Mouse (Mus musculus) cerebral cortex, adult 2 months (tissue): ENCODE results near the gene Pde4dip.

Source experiments
- WGBS: fragments of 180-500 bp; shearing (Covaris S2); methylation state at CpG from one replicate; pipeline ENCODE4 v1.1.7; 2018; 5-methylcytosine and 5-hydroxymethylcytosine counted together

The Pde4dip gene

DNA sequence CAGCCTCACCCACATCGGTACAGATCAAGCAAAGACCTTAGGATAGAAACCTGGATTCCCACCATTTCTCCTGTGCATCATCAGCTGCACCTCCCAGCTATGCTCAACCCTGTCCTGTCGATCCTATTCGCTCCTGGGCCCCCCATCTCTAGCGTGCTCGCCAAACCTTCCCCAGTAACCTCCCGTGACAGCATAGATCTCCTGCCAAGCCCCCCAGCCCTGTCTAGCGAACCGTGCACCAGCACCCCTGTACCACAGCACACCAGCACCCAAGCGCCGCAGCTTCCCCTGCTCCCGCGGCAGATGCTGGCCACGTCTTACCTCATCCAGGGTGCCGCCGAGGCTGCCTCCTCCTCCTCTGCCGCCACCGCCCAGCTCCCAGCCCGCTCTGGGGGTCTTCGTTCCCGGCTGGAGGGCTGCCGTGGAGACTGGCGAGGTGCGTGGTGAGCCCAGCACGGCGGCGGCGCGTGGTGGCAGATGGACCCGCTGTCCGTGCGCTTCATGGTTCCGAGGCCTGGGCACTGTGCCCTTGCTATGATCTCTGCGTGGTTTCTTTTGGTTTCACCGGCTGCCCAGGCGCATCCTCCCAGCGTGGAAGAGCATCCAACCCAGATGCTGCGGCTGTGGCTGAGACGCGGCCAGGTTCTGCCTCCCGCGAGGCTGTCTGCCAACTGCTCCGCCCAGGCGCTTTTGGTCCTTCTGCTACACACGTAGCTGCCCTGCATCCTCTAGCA lies at the start of gene Pde4dip:
Gene Pde4dip, minus strand, starts transcription at position 540 of the 734 bp plus-strand sequence.
- WGBS: 2% methylated on average over 44 of the region's 44 CpGs

DNA sequence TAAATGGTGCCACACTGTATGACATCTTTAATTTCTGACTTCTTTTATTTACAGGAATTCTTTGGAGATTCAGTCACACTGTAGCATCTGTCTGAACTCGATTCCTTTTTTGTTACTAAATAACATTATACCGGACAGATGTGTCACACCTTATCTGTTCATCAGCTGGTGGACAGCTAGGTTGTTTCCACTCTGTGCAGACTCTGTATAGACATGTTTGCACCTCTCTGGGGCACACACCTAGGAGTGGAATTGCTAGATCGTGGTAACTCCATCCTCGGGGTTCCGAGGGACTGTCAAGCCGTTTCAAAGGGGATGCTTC lies 49.4 kb upstream of the Pde4dip start:
- WGBS: 87% methylated on average over 6 of the region's 6 CpGs

DNA sequence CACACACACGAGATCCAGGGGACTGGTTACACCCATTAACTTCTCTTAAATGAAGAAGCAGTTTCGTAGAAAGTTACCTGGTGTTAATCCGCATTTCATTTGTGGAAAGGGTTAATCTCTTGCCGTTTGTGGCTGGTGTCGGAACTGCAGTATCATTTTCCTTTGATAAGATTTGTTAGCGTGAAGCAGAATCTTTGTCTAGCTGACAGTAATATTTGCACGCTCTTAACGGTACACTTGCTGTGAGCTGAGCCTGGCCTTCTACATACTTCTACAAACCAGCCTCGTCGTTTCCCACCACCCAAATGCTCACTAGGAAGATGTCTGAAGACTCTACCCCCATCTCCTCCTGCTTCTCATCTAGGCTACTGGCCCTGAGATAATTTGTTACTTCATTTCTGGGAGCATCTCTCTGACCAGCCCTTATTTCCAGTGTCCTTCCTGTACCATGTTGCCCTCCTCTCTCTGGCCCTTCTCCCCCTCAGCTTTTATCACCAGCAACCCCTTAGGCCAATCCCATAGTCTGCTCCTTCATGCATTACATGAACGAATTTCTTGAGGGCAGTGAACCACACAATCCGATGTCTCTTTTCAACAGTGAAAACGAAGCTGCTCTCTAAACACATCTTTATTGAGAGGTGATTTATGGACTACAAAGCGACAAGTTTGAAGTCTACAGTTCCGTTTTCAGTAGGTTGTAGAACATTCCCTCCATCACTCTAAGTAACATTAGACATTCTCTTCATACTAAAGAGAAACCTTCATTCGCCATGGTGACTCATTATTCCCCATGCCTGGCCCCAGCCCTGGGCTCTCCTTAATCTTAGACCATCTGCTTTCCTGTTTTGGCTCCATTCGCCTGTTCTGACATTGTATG lies 48.8 kb upstream of the Pde4dip start:
- WGBS: 69% methylated on average over 17 of the region's 17 CpGs

DNA sequence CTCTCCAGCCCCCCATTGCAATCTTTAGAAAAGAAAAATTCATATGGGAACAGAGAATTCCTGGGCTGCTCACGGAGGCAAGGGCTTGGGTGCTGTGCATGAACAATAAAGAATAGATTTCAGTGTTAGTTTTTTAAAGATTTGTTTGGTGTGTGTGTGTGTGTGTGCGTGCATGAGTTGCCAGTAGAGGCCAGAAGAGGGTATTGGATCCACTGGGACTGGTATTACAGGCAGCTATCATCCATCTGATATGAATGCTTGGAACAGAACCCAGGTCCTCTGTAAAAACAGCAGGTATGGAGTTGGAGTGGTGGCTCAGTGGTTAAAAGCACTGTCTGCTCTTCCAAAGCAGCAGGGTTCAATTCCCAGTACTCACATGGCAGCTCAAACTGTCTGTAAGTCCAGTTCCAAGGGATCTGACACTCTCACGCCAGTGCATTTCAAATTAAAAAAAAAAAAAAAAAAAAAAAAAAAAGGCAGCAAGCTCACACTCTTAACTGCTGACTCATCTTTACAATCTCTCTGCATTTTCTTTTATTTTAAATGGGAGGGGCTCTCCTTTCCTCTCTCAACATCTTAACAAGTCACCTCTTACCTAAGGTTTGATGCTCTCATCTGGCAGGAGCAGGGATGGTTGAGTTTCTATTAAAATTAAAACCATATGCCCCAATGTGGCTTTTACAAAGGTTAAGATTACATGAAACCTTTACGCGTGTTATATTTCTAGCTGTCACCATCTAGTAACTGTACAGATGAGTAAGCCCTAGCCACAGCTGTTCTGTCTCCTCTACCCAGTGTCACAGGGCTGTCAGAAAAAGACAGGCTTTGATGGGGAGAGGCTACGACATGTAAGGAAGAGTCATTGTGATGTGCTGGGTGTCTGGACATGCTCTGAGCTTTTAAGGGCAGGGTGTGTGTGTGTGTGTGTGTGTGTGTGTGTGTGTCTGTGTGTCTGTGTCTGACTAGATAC lies 46.1 kb upstream of the Pde4dip start:
- WGBS: 89% methylated on average over 6 of the region's 6 CpGs

DNA sequence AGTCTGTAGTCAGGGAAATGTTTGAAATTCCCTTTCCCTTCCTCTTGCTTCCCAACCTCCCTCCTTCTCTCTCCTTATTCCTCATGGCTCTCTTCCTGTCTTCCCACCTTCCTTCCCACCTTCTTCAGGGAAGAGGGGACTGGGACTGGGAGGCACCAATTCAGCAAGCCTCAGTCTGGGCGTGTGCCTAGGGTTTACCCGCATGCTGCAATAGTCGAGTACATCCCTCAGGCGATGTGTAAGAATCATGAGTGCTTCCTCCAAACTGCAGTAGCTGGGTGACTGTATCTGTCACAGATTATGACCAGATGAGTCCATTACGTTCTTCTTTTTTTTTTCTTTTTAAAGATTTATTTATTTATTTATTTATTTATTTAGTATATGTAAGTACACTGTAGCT lies 45.3 kb upstream of the Pde4dip start:
- WGBS: 87% methylated on average over 5 of the region's 5 CpGs

DNA sequence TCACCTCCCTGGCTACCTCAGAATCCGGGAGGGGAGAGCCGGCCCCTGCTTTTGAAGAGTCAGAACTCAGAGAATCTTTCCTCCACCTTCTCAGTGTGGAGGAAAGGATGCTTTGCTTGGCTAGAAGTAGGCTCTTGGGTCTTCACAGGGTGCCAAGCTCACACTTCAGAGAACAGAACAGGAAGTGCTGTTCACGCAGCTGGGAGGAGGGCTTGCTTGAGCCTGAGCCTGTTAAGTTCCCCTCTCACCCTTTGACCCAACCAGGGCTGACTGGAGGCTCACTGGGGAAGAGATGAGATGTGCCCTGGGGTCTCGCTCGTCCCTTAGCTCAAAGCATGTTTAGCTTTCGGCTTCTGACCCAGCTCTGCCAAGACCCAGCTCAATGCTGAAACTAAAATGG lies 44.7 kb upstream of the Pde4dip start:
- 76% methylated on average over 6 of the region's 6 CpGs for WGBS

DNA sequence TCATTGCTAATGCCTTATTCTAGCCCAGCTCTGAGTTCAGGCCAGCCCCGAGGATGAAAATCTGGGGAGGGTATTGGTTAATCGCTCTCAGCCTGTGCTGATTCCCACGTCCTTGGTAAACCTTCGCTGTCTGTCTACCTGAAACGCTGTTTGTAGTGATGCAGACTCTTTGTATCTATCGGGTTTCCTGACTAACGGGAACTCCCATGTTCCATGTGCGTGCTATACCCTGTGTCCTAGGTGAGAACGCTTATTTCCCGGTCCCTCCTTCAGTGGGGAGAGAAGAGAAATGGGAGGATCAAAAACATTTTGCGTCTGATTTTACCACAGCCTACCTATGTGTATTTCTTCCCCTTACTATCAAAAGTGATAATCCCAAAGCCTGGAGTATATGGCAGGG lies 44.3 kb upstream of the Pde4dip start:
- WGBS: 70% methylated on average over 11 of the region's 11 CpGs

DNA sequence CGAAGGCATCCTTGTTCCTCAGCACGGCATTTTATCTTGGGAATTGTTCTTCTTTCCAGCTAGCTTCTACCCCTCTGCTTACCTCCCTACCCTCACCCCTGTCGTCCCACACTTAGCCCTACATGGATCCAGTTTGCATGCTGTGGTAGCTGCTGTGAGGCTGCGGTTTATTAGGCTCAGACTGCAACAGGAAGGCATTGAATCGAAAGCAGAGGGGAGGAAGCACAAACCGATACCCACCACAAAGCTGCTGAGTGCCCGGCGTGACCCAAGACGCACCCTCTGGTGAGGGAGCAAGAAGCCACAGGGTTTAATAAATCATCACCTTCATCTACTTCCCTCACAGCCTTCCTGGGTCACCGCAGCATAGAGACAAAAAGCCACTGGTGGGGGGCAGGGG lies 43.6 kb upstream of the Pde4dip start:
- WGBS: 53% methylated on average over 10 of the region's 10 CpGs

DNA sequence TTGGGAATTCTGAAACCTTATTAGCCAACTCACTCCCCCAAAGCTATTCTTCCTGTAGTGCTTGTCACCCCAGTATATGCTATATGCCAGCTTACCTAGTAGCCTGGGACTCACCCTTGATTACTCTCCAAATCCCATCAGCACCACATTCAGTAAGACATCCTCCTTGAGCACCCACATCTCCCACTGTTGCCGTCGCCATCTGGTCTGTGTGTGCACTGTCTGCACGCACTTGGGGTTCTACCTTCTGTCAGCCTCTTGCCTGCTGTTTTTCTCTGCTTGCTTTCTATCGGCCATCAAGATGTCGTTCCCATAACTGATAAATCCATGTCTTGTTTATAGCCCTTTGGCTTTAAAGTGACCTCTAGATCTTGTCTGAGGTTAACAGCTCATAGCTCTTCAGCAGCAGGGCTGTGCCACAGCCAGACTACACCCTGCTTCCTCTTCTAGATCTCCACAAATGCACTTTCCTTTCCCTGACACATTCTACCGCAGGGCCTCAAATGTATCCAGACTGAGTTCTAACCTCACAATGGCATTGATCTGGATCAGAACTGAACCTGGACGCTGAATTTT lies 42.9 kb upstream of the Pde4dip start:
- 47% methylated on average over 7 of the region's 7 CpGs for WGBS

DNA sequence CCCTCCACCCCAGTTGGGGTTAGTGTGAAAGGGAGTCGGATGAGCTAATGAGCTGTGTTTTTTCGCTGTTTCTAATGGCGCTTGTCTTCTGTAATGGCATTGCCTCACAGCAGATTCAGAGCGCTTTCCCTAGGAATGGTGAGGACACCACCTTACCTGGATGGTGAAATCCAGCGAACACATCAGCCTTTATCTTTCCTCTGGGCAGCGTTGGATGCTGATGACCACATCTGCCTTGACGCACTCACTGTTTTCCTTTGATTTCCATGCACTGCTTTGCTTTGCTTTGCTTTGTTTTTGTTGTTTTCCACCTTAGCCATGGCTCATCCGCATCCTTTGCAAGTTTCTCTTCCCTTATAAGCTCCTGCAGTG lies 42.3 kb upstream of the Pde4dip start:
- WGBS: 80% methylated on average over 8 of the region's 8 CpGs

DNA sequence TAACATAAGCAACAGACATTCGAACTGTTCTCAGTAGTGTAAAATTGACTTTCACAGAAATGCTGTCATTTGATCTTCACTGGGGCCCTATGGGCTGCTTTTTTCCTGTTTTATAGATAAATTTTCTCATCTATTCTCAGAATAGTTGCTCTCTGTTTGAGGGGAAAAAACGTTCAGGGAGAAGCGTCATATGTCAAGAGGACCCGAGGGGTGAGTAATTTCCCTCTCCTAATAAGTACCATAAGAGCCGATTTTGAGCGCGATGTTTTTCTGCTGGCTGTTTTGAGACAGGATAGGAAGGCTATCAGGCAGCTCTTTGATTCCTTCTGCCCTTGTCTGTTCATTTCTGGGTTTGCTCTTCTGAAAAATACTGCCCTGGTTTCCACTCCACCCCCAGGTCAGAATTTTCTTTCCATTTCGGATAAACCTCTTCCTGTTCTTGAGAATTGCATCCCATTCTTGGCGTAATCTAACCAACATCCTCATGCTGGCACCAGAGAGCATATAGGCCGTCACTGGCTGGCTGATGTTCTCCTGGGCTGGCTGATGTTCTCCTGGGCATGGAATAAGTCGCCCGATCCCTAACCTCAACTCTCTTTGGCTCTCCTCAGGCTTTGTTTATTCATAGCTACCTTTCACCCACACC lies 41.8 kb upstream of the Pde4dip start:
- 78% methylated on average over 12 of the region's 12 CpGs for WGBS

DNA sequence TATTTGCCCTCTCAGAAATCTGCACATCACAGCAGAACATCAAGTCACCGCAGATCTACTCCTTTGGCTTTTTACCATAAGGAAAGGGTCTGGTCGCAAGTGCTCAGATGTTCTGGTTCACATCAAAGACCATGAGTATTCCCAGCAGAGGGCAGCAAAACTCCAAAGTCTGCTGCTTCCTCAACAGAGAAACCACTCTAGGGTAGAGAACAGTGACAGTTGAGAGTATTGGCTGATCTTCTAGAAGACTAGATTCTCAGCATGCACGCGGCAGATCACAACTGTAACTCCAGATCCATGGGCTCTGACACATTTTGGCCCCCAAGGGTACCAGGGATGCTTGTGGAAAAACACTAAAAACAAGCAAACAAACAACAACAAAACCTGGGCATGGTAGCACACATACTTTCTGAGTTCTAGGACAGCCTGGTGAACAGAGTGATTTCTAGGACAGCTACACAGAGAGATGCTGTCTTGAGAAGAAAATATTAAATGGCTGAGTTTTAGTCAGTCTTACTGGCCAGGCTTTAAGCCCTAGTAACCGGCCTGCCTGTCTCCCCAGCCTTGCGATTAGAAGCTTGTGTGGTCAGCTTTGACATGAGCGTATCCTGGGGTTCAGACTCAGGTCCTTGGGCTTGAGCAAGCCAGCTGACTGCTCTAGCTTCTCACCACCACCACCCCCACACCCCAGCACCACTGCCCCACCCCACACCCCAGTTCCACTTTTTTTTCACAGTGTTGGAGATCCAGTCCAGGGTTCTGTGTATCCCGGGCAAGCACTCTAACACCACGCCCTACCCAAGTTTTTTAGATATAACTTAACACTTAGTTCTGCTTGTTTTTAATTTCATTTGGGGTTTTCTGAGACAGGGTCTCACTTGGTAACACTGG lies 40.7 kb upstream of the Pde4dip start:
- WGBS: 55% methylated on average over 9 of the region's 9 CpGs

DNA sequence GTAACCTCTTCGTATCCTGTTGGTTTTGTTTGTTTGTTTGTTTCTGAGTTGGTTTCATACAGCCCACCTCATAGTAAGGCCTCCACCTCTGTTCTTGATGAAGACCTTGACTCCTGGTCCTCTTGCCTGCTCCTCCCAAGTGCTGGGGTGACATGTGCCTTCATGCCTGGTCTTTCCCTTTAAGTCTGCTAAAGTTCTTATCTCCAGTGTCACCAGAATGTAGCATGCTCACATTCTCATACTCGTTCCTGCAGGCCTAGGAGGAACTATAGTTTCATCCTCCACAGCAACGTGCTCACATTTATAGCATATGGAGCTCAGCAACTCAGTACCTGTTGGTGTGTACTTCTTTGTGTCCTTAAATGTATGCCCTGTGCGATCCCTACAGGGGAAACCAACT lies 38.8 kb upstream of the Pde4dip start:
- 69% methylated on average over 4 of the region's 4 CpGs for WGBS

DNA sequence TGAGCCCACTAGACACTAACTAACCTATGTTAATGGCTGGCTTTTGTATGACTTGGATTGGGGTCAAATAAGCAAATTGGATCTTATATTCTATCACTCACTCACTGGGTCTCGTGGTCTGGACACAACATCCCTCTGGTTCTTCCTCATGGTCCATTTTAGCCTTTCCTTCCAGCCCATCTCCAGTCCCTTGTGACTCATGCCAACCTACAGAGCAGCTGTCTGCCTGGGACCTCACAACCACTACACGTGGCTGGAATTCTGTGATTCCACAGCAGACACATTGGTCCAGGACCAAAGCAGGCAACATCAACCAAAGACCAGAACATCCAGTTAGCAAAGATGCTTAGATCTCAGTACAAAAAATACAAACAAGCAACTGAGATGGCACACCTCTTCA lies 36.7 kb upstream of the Pde4dip start:
- 43% methylated on average over 2 of the region's 2 CpGs for WGBS

DNA sequence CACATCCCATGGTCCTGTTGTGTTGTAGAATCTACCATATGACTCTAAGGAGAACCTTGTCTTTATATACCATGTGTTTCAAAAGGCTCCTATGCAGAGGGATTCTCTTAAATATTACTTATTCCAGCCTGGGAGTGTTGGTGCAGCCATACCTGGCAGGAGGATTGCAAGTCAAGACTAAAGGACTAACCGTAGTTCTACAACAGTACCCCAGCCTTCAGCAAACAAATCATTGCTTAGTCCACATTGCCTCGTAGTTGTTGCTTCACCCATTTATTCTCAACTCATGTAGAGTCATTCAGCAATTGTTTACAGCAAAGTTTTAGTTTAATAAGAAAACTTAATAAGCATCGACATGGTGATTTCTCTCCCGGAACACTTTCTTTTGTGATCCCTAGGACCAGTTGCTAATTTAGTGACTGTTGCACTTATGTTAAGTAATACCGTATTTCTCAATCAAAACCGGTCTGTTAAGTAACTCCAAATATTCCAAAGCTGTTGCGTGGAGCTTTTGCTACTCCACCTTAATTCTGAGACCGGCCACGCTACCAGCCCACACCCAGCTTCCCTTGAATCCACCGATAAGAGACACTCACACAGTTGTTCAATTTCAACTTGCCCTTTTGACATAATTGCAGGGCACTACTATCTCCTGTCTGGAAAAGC lies 30.5 kb upstream of the Pde4dip start:
- WGBS: 96% methylated on average over 10 of the region's 10 CpGs

DNA sequence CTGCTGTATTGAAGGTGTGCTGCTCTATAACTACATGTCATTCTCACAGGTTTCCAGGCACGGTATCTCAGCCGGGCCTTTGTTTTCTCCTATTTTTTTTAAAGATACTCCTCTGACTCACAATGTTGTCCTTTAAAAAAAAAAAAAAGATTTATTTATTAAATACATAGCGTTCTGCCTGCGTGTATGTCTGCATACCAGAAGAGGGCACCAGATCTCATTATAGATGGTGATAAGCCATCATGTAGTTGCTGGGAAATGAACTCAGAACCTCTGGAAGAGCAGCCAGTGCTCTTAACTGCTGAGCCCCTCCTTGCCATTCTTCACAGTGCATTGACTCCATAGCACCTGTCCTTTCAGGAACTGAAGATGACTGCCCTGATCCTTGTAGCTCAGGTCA lies 26.6 kb upstream of the Pde4dip start:
- WGBS: 47% methylated on average over 4 of the region's 4 CpGs

DNA sequence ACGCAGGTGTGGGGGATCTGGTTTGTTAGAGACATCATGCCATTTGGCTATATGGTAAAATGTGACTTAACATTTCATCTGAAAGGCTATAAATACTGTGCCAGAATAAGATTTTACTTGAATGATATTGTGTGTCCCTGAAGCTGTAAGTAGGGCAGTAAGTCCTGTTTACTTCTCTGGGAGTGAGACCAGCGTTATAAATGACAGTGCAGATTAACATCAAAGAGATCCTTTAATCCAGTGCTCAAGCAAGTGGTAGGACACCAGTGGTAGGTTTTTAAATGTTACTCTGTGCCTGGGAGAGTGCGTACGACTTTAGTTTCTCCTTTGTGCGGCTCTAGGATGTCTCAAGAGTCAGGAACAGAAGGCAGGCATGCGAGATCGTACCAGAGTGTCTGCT lies 22.6 kb upstream of the Pde4dip start:
- WGBS: 61% methylated on average over 7 of the region's 7 CpGs

DNA sequence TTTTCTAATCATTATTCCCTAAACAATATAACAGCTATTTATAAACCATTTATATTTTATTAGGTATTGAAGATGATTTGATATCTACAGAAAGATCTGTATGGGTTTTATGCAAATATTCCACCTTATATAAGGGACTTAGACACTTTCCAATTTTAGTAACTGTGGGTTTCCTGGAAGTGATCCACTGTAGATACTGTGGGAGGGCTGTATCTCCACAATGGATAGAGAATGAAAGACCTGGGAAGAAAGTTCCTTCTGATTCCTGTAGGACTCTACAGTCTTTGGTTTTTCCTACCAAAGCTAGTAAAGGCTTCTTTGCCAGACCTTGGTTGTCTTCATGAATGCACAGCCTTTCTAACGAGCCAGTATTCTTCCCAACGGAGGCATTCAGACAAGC lies 21.2 kb upstream of the Pde4dip start:
- 16% methylated on average over 2 of the region's 2 CpGs for WGBS

DNA sequence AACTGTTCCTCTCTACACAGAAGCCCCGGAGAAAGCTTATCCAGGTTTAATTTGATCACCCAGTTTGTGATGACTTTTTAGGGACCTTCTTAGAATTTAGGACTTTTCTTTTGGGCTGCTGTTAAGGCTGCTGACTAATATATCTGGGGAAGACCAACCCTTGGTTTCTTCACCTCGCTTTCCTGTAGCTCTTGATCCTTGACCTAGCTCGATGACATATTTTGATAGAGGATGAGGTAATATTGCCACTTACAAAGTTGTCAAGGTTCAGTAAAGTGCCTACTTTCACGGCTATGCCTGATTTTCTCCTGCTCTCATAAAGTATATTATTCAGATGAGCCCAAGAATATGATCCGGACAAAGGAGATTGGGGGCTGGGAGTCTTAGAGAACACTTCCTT lies 13.1 kb upstream of the Pde4dip start:
- WGBS: 18% methylated on average over 5 of the region's 5 CpGs
